Mouse (Mus musculus) small intestine, adult 2 months (tissue): ENCODE results near the gene Hist2h2bb.

ENCODE experiments used
- CTCF ChIP-seq: fragments of 200-500 bp; IDR thresholded peaks from 2 replicates; pipeline ENCODE4 v1.5.1; 2012; ENCODE audit warnings: low read depth, mild to moderate bottlenecking, control low read depth, inconsistent platforms, low read length, moderate library complexity, mixed read lengths; ENCODE audit not compliant: insufficient replicate concordance, insufficient read length; ENCODE audit errors: extremely low read depth
- POLR2A ChIP-seq: fragments of 200-500 bp; IDR thresholded peaks from 2 replicates; pipeline ENCODE4 v1.6.1; 2012; ENCODE audit warnings: low read depth, mild to moderate bottlenecking, control low read depth, inconsistent platforms, low read length, moderate library complexity

- TF ChIP-seq POLR2A (no peak), CTCF (no peak)
Observed at GRCm38 (mm10) chr3:96247356-96248140, 22.0 kb upstream of the Hist2h2bb start.
